Mouse (Mus musculus) kidney, adult 8-10 months (tissue): ENCODE results near the gene Hist1h2an.
"Not testable (repeated sequence)": the region's sequence is repeated elsewhere in the genome, so short reads cannot be mapped to it uniquely, and the experiment has no call there.

ENCODE experiments used
- DNase-seq, 2 experiments: peaks; one replicate each; pipeline ENCODE4 v3.0.0; 2022

Hist1h2an gene

GRCm38 (mm10) chr13:21782361-21783254, 4.4 kb downstream of the Hist1h2an start:
- DNase-seq: not testable (repeated sequence)

GRCm38 (mm10) chr13:21781639-21782038, 5.4 kb downstream of the Hist1h2an start:
- DNase-seq: no peak

- no peak for DNase-seq
These were observed 5.9 kb downstream of the Hist1h2an start for GRCm38 (mm10) chr13:21781021-21781555.

- peak in 1 of 2 experiments; percentile 9 for DNase-seq
These were observed 7.0 kb downstream of the Hist1h2an start, which contains the start of gene Hist1h1b for GRCm38 (mm10) chr13:21779767-21780731. Gene Hist1h1b, minus strand, starts transcription at chr13:21780625.

GRCm38 (mm10) chr13:21778814-21779766, 7.9 kb downstream of the Hist1h2an start:
- DNase-seq: peak; percentile 23 to 28

GRCm38 (mm10) chr13:21755707-21756106, 31.3 kb downstream of the Hist1h2an start:
- no peak for DNase-seq

GRCm38 (mm10) chr13:21754294-21755001, 32.6 kb downstream of the Hist1h2an start:
- DNase-seq: not testable (repeated sequence)

GRCm38 (mm10) chr13:21753524-21754285, 33.3 kb downstream of the Hist1h2an start, which contains the start of the genes Hist1h2ak and Hist1h2bn:
Gene Hist1h2ak, minus strand, starts transcription at chr13:21753827.
Gene Hist1h2bn, plus strand, starts transcription at chr13:21754123.
- DNase-seq: peak; percentile 12 to 58

- no peak for DNase-seq
These were observed 33.9 kb downstream of the Hist1h2an start for GRCm38 (mm10) chr13:21753051-21753523.

- DNase-seq: no peak
These were observed 34.7 kb downstream of the Hist1h2an start for GRCm38 (mm10) chr13:21752356-21752755.

GRCm38 (mm10) chr13:21751827-21752226, 35.2 kb downstream of the Hist1h2an start:
- DNase-seq: no peak

GRCm38 (mm10) chr13:21751417-21751816, 35.6 kb downstream of the Hist1h2an start:
- DNase-seq: no peak

- peak; percentile 58 to 68 for DNase-seq
These were observed 36.6 kb downstream of the Hist1h2an start, which contains the start of gene Hist1h4k for GRCm38 (mm10) chr13:21750159-21751017. Gene Hist1h4k, minus strand, starts transcription at chr13:21750505.

- no peak for DNase-seq
These were observed 37.4 kb downstream of the Hist1h2an start for GRCm38 (mm10) chr13:21749387-21750158.

- DNase-seq: no peak
These were observed 42.0 kb downstream of the Hist1h2an start for GRCm38 (mm10) chr13:21745006-21745405.
